Mouse (Mus musculus) thymus, postnatal 14 days (tissue): ENCODE results near the gene Dgki.

Source experiments
- DNase-seq: peaks from one replicate; pipeline ENCODE4 v3.0.0; 2021

Gene Dgki

GRCm38 (mm10) chr6:37292068-37292467 is 7.9 kb downstream of the Dgki start:
- DNase-seq: no peak

DNA sequence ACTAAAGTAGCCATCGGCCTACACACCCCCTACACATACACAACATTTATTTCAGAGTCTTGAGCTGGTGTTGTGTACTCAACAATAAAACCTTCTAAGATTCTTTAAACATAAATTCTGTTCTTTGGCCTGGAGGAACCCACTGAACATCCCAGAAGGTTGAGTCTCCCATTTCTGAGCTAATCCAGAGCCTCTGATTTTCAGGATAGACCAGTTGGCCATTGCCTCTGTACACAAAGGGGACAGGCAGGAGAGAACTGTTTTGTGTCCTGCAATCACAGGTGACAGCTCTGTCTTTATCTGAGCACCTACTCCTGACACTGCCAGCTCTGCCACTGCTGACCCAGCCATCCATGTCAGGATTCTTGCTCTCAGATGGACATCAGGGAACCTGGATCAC is 8.8 kb downstream of the Dgki start:
- no peak for DNase-seq

GRCm38 (mm10) chr6:37290691-37291090 is 9.3 kb downstream of the Dgki start:
- no peak for DNase-seq

- DNase-seq: no peak
These were observed 13.8 kb downstream of the Dgki start for GRCm38 (mm10) chr6:37286134-37286533.

DNA sequence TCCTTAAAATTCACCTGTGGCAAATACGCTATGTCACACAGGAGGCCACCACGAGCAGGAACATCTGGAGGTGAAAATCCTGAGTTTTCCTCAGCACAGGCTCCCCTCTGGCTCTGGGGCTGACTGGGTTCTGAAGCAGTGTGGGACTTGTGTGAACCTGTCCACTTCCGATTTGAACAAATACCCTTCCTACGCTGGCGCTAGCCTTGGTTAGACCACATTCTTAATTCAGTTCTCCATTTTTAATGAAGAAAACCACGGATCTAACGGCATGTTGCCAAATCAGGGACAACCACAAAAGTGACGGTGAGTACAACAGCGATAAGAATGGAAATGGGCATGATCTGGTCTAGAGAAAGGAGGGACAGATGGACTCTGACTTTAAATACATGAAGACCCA is 15.1 kb downstream of the Dgki start:
- DNase-seq: no peak

DNA sequence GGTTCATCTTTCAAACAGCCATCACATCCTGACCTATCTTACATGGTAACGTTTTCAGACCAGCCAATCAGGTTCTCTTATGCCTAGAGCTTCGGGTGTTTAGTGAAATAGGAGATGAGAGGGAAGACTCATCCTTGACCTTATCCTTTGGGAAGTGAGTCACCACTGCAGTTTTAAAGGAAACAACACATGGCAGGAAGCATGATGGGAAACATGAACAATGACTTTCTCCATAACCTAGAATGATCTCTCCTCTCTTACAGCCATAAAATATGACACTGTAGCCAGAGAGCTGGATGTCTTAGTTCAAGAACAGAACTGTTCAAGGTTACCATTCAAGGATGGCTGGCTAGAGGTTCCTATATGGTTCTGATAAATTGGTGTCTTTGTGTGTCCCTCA is 16.6 kb downstream of the Dgki start:
- no peak for DNase-seq

GRCm38 (mm10) chr6:37282659-37283058 is 17.3 kb downstream of the Dgki start:
- no peak for DNase-seq

DNA sequence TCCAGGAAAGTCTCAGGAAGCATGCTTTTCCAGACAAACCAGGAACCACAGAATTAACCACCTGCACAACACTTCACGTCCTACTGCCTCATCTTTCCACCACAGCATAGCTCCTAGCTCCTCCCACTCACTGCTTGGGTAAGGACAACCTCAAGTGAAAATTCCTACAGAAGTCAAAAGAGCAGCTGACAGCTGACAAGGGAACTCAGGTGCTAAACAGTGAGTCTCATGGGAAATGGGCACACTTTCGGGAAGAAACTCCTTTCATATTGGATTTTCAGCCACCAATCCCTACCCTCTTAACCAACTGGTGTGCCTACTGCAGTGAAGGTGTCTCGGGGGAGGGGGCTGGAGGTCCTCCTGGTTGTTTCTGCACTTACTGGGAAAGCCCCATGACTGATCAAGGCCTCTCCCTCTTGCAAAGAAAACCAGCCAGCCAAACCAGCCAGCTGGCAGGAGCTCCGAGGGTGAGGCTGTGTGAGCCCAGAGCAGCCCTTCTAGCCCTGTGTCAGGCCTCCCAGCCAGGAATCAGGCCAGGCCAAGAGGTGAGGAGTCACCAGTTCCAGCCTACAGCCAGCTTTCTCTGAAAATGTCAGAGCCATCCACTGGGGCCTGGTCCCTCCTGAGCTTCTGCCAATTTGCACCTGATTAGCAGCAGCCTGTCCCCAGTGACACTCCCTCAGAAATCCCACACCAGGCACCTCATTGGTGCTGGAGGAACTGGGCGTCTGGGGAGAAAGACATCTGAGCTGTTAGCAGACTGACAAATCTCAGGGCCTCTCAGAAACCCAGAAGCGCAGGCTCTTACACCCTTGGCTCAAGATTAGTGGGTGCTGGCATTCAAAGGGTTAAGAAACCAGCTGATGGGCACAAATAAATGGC is 22.9 kb downstream of the Dgki start:
- no peak for DNase-seq

DNA sequence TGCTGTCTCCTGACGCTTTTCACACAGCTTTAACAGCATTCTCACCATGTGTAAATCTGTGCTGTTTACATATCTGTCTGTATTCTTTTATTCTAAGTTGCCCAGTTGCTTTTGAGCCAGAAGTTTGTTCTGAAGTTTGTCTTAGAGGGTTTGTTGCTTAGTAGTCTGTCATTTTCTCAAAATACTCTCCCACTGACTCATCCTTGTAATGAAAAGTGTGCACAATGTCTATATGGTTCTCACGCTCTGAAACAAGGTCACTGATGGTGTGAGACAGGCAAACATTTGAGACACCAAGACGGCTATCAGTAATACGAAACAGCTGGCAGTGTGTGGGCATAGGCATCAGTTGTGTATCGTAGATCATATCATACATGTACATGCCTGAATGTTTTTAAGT is 23.8 kb downstream of the Dgki start:
- no peak for DNase-seq

DNA sequence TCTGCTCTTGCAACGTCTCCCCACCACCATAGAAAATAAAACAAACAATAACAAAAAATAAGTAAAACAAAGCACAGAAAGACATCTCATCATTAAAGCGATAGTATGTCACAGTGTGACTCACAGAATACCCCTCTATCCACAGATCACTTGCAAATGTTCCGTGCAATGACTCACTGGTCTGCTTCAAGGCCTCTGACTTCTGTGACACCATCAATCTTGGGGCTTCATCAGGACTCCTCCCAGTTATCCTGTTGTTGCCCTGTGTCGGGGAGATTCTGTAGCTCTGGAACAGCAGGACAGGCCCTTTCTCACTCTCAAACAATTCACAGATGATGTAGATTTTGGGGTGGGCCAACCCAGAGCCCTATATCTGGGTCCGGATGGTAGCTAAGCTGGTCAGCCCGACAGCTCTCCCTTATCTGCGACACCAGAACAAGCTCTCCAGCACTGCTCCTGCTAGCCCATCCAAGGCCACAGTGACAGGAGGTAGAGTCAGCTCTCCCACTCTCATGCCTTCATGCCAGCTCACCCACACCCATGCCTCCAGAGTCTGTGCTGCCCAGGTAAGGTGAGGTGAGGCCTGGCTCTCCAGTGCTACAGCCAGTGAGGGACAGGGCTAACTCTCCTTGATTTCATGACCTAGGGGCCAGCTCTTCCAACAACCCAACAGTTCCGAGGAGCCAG is 28.9 kb downstream of the Dgki start:
- DNase-seq: no peak

- DNase-seq: no peak
These were observed 31.4 kb downstream of the Dgki start for GRCm38 (mm10) chr6:37268589-37268988.

GRCm38 (mm10) chr6:37267952-37268351 is 32.0 kb downstream of the Dgki start:
- DNase-seq: no peak

GRCm38 (mm10) chr6:37262486-37262885 is 37.5 kb downstream of the Dgki start:
- DNase-seq: no peak

DNA sequence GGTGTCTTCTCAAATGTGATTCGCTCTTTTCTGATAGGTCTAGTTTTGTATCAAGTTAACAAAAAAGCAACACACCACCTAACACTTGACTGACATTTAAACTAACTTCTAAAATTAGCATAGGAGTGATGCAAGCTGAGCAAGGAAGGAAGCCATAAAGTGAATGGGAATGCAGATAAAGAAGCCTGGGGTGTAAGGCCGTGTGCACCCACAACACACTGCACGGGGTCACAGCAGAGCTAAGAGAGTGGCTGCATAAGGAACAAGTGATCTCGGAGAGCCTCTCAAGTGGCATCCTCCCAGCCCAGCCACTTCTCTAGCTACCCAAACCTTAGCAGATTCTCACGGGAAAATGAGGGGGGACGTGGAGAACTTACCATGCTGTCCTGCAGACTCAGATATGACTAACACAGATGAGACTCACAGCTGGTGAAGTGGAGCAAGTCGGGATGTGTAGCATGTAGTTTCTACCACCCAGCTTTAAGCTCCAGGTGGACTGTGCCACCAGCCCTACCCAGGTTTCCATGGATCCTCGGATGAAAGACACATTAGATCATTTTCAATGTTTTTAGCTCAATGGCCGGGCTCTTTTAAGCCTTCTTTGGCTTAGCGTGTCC is 38.6 kb downstream of the Dgki start:
- DNase-seq: no peak

DNA sequence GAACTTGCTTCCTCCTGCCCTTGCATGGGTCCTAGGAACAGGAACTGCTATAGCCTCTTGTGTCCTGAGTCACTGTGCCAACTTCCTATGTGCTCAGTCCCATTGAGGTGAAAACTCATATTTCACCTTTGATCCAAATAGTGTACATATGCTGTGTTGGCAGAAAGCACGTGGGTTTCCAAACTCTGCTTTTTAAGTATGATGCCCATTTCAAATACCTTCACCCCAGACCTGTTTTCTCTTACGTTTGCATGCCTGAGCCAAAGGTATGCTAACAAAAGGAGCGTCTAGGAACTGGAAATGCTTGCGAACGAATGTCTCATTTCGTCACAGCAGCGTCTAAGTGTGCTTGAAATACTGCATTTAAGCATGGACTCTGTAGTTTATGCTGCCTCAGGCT is 41.3 kb downstream of the Dgki start:
- no peak for DNase-seq

- no peak for DNase-seq
These were observed 45.8 kb downstream of the Dgki start for GRCm38 (mm10) chr6:37254144-37254543.

- no peak for DNase-seq
These were observed 47.4 kb downstream of the Dgki start for GRCm38 (mm10) chr6:37252536-37252935.

DNA sequence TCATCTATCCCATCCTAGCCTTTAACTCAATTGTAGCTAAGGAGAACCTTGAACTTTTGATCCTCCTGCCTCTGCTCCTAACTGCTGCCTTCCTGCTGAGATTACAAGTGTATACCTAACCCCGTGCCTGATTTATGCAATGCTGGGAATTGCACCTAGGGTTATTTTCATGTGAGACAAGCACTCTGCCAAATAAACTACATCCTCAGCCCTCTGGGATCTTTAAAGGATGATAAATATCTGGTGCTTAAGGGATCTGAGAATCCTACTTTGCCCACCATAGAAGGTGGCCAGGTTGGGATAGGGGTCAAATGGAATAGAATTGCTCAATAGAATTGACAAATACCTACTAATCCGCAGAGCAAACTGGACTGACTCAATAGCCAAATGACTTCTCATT is 49.3 kb downstream of the Dgki start:
- DNase-seq: no peak

- DNase-seq: no peak
These were observed 54.2 kb downstream of the Dgki start for GRCm38 (mm10) chr6:37245757-37246156.

DNA sequence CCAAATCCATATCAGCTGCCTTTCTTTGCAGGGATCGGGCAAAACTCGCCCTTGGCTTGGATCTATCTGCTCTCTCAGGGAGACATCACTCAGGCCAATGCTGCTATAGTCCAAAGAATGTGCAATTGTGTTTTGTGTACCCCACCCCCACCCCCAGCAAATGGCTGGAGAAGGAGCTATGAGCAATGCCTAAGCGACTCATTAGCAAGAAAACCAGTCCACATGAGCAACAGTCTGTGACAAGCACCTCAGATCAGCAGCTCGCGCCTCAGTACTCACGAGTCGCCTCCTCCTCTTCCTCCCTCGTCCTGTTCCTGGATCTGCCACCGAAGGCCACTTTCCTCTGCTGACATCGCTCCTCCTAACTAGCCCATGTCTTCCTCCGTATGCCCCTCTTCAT is 55.9 kb downstream of the Dgki start:
- no peak for DNase-seq

DNA sequence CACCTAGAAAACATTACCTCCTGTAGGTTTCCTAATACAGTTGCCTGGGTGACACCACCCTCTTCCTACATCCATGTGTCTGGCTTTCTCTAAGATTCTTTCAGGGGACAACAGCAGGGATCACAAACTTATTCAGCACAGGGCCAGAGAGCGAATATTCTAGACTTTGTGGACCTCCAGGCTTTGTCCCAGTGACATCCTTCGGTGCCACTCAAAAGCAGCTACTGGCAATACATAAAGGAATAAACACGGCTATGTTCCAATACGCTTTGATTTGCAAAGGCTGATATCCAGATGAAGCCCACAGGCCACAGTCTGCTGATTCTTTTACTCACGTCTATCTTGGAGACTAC is 57.2 kb downstream of the Dgki start:
- no peak for DNase-seq

- DNase-seq: no peak
These were observed 57.8 kb downstream of the Dgki start for GRCm38 (mm10) chr6:37242100-37242768.

GRCm38 (mm10) chr6:37241434-37241833 is 58.5 kb downstream of the Dgki start:
- DNase-seq: no peak

- DNase-seq: no peak
These were observed 59.8 kb downstream of the Dgki start for GRCm38 (mm10) chr6:37240140-37240539.
